Mouse (Mus musculus): ENCODE data around the gene Capn8. TPM values are rescaled to one million over a fixed set of nuclear protein-coding genes. Genes with fewer than 3 reads are reported as not detected.

The Capn8 gene
- polyA plus RNA-seq, 1 experiment from 2014 or later: not detected

DNA sequence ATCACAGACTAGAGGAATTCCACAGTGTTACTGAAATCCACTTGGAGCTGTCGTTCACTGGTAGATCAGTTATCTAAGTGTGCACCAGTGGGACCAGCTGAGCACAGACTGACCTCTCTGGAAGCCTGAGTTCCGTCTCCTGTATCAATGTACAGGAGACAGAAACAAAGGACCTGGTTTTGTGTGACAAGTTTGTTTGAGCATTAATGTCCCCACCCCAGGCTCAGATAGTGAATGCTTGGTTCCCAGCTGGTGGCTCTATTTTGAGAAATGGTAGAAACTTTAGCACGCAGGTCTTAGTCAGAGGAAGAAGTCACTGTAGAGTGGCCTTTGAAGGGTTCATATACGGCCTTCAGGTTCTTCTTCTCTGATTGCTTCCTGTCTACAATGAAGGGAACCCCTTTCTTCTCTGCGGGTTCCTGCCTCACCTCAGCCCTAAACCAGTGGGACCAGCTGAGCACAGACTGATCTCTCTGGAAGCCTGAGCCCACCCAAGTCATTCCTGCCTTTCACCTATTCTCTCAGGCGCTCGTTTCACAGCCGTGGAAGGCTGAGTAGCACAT lies 43.8 kb upstream of the Capn8 start:
- H3K27ac ChIP-seq (ENCODE audit: low read depth, low read length): no peak overlapping the region
- DNase-seq (ENCODE audit: low spot score) (no peak), ATAC-seq (ENCODE audit: low FRiP score) (no peak)
- WGBS: 70% methylated on average over 8 of the region's 8 CpGs
- no peak overlapping the region for H3K4me3 ChIP-seq (ENCODE audit: low read depth, low read length)
- H3K27me3 ChIP-seq (ENCODE audit: control insufficient read depth, insufficient read depth, low read length): peaks cover 4% of the 10 kb centered on the region; the same call in 1 of the 2 replicates
- H3K9ac ChIP-seq (ENCODE audit: low read depth, low read length): no peak overlapping the region
- H3K36me3 ChIP-seq (ENCODE audit: control insufficient read depth, insufficient read depth, low read length): no peaks in the 10 kb centered on the region
- H3K4me2 ChIP-seq (replicated peaks; ENCODE audit: low read depth, low read length): no peak overlapping the region
- H3K4me1 ChIP-seq (replicated peaks; ENCODE audit: control insufficient read depth, insufficient read depth, low read length): peaks cover 3% of the 10 kb centered on the region; the same call in 1 of the 2 replicates
- H3K9me3 ChIP-seq (ENCODE audit: control insufficient read depth, low read length): no peaks in the 10 kb centered on the region

GRCm38 (mm10) chr1:182522961-182523360 lies 41.8 kb upstream of the Capn8 start:
- Histone ChIP-seq H3K27me3 (ENCODE audit: control insufficient read depth, insufficient read depth, low read length) (peaks cover 4% of the 10 kb centered on the region; the same call in 1 of the 2 replicates), H3K9ac (ENCODE audit: low read depth, low read length) (no peak overlapping the region), H3K4me1 (replicated peaks; ENCODE audit: control insufficient read depth, insufficient read depth, low read length) (no peaks in the 10 kb centered on the region), H3K27ac (ENCODE audit: low read depth, low read length) (no peak overlapping the region), H3K36me3 (ENCODE audit: control insufficient read depth, insufficient read depth, low read length) (no peaks in the 10 kb centered on the region), H3K9me3 (ENCODE audit: control insufficient read depth, low read length) (no peaks in the 10 kb centered on the region), H3K4me2 (replicated peaks; ENCODE audit: low read depth, low read length) (no peak overlapping the region), H3K4me3 (ENCODE audit: low read depth, low read length) (no peak overlapping the region)
- WGBS: 84% methylated on average over 5 of the region's 5 CpGs
- DNase-seq (ENCODE audit: low spot score) (no peak), ATAC-seq (ENCODE audit: low FRiP score) (no peak)

GRCm38 (mm10) chr1:182523692-182524091 lies 41.1 kb upstream of the Capn8 start:
- no peak overlapping the region for H3K4me3 ChIP-seq (ENCODE audit: low read depth, low read length)
- H3K4me1 ChIP-seq (replicated peaks; ENCODE audit: control insufficient read depth, insufficient read depth, low read length): no peaks in the 10 kb centered on the region; the same call in 1 of the 2 replicates
- H3K27me3 ChIP-seq (ENCODE audit: control insufficient read depth, insufficient read depth, low read length): no peaks in the 10 kb centered on the region; the same call in none of the 2 replicates
- no peaks in the 10 kb centered on the region for H3K36me3 ChIP-seq (ENCODE audit: control insufficient read depth, insufficient read depth, low read length)
- H3K9me3 ChIP-seq (ENCODE audit: control insufficient read depth, low read length): no peaks in the 10 kb centered on the region
- H3K9ac ChIP-seq (ENCODE audit: low read depth, low read length): no peak overlapping the region
- DNase-seq (ENCODE audit: low spot score) (no peak), ATAC-seq (ENCODE audit: low FRiP score) (no peak)
- 90% methylated on average over 3 of the region's 3 CpGs for WGBS
- no peak overlapping the region for H3K27ac ChIP-seq (ENCODE audit: low read depth, low read length)
- H3K4me2 ChIP-seq (replicated peaks; ENCODE audit: low read depth, low read length): no peak overlapping the region

DNA sequence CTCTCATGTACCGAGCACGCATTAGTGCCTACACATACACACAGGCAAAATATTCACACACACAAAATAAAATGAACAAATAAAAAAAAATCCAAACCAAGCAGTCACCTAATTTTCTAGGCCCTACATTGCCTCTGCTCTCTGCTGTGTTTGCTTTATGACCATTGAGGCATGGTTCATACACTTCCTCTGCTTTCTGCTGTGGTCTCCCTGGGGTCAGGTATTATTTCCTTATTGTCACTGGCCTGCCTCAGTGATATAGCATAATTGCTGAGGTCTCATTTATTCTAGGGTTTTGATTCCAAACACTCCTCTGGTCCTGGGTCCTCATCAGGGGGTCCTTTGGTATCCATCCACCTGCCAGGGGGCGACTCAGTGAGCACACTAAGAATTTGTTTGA lies 39.2 kb upstream of the Capn8 start:
- Histone ChIP-seq H3K36me3 (ENCODE audit: control insufficient read depth, insufficient read depth, low read length) (no peaks in the 10 kb centered on the region), H3K4me3 (ENCODE audit: low read depth, low read length) (no peak overlapping the region), H3K27me3 (ENCODE audit: control insufficient read depth, insufficient read depth, low read length) (peaks cover 2% of the 10 kb centered on the region; the same call in 1 of the 2 replicates), H3K27ac (ENCODE audit: low read depth, low read length) (no peak overlapping the region), H3K9me3 (ENCODE audit: control insufficient read depth, low read length) (no peaks in the 10 kb centered on the region), H3K4me2 (replicated peaks; ENCODE audit: low read depth, low read length) (no peak overlapping the region), H3K9ac (ENCODE audit: low read depth, low read length) (no peak overlapping the region), H3K4me1 (replicated peaks; ENCODE audit: control insufficient read depth, insufficient read depth, low read length) (no peaks in the 10 kb centered on the region; the same call in 1 of the 2 replicates)
- DNase-seq (ENCODE audit: low spot score) (no peak), ATAC-seq (ENCODE audit: low FRiP score) (no peak)
- 87% methylated on average over 3 of the region's 3 CpGs for WGBS

DNA sequence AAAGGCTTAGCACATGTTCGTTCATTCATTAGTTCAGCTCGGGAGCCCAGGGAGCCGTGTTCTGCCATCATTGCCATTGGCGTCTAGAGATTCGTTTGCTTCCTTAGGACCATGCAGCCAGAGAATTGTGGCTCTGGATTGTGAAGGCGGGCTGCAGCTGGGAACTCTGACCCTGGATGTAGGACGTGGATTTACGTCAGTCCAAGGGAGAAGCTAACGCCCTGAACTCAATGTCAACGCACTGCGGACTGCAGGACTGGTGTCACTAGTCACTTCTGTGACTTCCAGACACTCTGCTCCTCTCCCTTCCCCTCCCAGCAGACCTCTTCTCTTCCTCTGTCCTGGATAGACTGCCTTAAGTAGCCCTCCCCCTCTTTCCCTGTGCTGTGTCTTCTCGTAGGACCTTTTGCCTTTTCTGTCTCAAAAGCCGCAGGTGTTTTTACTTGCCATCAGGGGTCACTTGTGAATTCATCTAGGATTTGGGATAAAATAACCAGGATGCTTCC lies 37.5 kb upstream of the Capn8 start:
- no peak overlapping the region for H3K27ac ChIP-seq (ENCODE audit: low read depth, low read length)
- H3K36me3 ChIP-seq (ENCODE audit: control insufficient read depth, insufficient read depth, low read length): no peaks in the 10 kb centered on the region
- no peak overlapping the region for H3K4me3 ChIP-seq (ENCODE audit: low read depth, low read length)
- DNase-seq (ENCODE audit: low spot score) (no peak), ATAC-seq (ENCODE audit: low FRiP score) (no peak)
- H3K4me1 ChIP-seq (replicated peaks; ENCODE audit: control insufficient read depth, insufficient read depth, low read length): no peaks in the 10 kb centered on the region; the same call in 1 of the 2 replicates
- no peak overlapping the region for H3K4me2 ChIP-seq (replicated peaks; ENCODE audit: low read depth, low read length)
- no peaks in the 10 kb centered on the region for H3K9me3 ChIP-seq (ENCODE audit: control insufficient read depth, low read length)
- WGBS: 45% methylated on average over 13 of the region's 13 CpGs
- peaks cover 2% of the 10 kb centered on the region; the same call in 1 of the 2 replicates for H3K27me3 ChIP-seq (ENCODE audit: control insufficient read depth, insufficient read depth, low read length)
- no peak overlapping the region for H3K9ac ChIP-seq (ENCODE audit: low read depth, low read length)

DNA sequence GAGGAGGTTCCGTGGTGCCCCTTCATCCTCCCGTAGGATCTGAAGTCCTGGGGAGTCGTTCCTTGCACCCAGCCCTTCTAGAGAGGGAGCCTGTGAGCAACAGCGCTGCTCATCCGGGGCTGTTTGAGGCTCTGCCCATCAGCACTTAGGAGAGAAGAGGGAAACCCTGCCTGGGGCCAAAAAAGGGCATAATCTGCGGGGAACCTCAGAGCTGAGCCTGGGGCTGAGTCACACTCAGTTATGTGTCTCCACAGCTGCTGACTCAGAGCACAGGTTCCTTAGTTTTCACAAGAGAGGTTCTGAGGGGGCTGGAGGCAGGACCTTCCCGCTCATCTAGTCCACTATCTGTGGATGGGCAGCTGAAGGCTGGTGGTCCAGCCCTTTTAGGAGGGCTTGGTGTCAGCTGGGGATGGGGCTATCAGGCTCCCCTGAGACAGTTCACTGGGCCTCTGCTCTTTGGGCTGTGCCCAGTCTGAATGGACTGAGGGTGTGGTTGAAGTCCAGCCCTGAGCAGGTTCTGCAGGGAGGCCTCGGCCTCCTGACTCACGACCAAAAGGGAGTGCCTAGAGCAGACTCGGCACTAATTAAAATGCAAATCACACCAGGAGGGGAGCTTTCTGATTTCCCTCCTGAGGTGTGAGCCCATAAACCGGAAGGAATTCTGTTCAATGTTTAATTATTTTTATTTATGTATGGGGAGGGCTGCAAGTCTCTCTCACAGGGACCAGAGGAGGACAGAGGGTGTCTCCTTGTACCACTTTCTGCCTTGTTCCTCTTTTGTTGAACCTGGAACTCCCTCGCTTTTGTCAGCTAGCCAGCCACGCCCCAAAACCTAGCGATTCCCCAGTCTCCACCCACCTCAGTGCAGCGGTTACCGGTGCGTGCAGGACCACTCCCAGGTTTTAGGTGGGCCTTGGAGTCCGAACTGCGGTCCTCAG lies 36.6 kb upstream of the Capn8 start:
- 8% methylated on average over 19 of the region's 19 CpGs for WGBS
- H3K9me3 ChIP-seq (ENCODE audit: control insufficient read depth, low read length): no peaks in the 10 kb centered on the region
- H3K27ac ChIP-seq (ENCODE audit: low read depth, low read length): no peak overlapping the region
- H3K36me3 ChIP-seq (ENCODE audit: control insufficient read depth, insufficient read depth, low read length): no peaks in the 10 kb centered on the region
- H3K4me1 ChIP-seq (replicated peaks; ENCODE audit: control insufficient read depth, insufficient read depth, low read length): no peaks in the 10 kb centered on the region; the same call in 1 of the 2 replicates
- no peak overlapping the region for H3K4me3 ChIP-seq (ENCODE audit: low read depth, low read length)
- H3K9ac ChIP-seq (ENCODE audit: low read depth, low read length): no peak overlapping the region
- peak; percentile 31 for DNase-seq (ENCODE audit: low spot score)
- H3K4me2 ChIP-seq (replicated peaks; ENCODE audit: low read depth, low read length): no peak overlapping the region
- ATAC-seq (ENCODE audit: low FRiP score): peak; percentile 40
- peaks cover 2% of the 10 kb centered on the region; the same call in 1 of the 2 replicates for H3K27me3 ChIP-seq (ENCODE audit: control insufficient read depth, insufficient read depth, low read length)

DNA sequence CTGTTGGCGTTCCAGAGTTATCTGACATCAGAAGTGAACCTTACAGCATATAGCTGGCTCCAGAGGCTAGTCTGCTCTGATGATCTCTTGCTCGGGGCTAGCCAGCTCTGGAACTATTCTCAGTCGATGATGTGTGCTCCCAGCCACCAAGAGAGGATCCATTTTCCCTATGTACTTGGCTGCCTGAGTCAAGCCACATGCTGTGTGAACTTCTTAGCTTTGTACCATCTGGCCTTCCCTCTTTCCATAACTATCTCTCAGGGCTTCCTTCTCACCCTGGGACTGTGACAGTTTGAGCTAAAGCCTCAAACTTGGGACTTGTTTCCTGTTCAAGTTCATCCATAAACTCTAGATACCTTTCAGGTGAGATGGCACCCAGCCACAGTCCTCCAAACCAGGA lies 31.2 kb upstream of the Capn8 start:
- Histone ChIP-seq H3K4me3 (ENCODE audit: low read depth, low read length) (no peak overlapping the region), H3K4me1 (replicated peaks; ENCODE audit: control insufficient read depth, insufficient read depth, low read length) (no peaks in the 10 kb centered on the region; the same call in 1 of the 2 replicates), H3K36me3 (ENCODE audit: control insufficient read depth, insufficient read depth, low read length) (no peaks in the 10 kb centered on the region), H3K9me3 (ENCODE audit: control insufficient read depth, low read length) (no peaks in the 10 kb centered on the region), H3K9ac (ENCODE audit: low read depth, low read length) (no peak overlapping the region), H3K27ac (ENCODE audit: low read depth, low read length) (no peak overlapping the region), H3K27me3 (ENCODE audit: control insufficient read depth, insufficient read depth, low read length) (0 out of 2 replicates have a peak, but pooled peaks cover 2% of the 10 kb centered on the region), H3K4me2 (replicated peaks; ENCODE audit: low read depth, low read length) (no peak overlapping the region)
- DNase-seq (ENCODE audit: low spot score) (no peak), ATAC-seq (ENCODE audit: low FRiP score) (no peak)
- 88% methylated on average over 3 of the region's 3 CpGs for WGBS

DNA sequence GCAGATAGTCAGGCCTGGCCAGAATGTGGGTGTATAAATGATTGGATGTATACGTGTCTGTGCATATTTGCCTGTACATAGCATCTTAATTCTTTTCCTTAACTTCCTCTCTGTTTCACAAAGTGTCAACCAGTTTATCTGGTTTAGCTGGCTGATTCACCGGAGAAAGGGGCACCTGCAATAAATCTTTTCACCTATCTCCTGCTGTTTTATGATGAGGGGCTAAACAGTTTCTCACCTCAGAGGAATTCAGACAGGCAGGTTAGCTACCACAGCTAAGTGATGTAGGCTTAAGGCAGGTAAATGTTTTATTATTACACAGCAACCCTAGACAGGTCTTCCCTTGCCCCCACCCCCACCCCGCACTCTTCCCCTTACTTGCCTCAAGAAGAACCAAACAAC lies 29.7 kb upstream of the Capn8 start:
- WGBS: 89% methylated on average over 3 of the region's 3 CpGs

More for the DNA sequence above, 29.7 kb upstream of the Capn8 start:
- H3K9ac ChIP-seq (ENCODE audit: low read depth, low read length): no peak overlapping the region
- H3K27ac ChIP-seq (ENCODE audit: low read depth, low read length): no peak overlapping the region
- H3K27me3 ChIP-seq (ENCODE audit: control insufficient read depth, insufficient read depth, low read length): no peaks in the 10 kb centered on the region
- no peak overlapping the region for H3K4me2 ChIP-seq (replicated peaks; ENCODE audit: low read depth, low read length)
- DNase-seq (ENCODE audit: low spot score) (no peak), ATAC-seq (ENCODE audit: low FRiP score) (no peak)
- no peak overlapping the region for H3K4me3 ChIP-seq (ENCODE audit: low read depth, low read length)
- no peaks in the 10 kb centered on the region for H3K36me3 ChIP-seq (ENCODE audit: control insufficient read depth, insufficient read depth, low read length)
- no peaks in the 10 kb centered on the region for H3K9me3 ChIP-seq (ENCODE audit: control insufficient read depth, low read length)
- no peaks in the 10 kb centered on the region; the same call in 1 of the 2 replicates for H3K4me1 ChIP-seq (replicated peaks; ENCODE audit: control insufficient read depth, insufficient read depth, low read length)

Data from hindbrain, embryonic 11.5 days (tissue).